Comparison of ENCODE assay signal across 9 mouse cellular contexts in genomic region chr1:131074524-131074938, GRCm38 (mm10). TPM values are rescaled to one million over a fixed set of nuclear protein-coding genes. Genes with fewer than 3 reads are reported as not detected.
DNase-seq lines count a peak whose midpoint lies in the region; ATAC-seq and TF ChIP-seq lines count a peak whose summit lies in the region.
"Had no signal": no experiment of that assay in that cellular context is flagged by ENCODE, and none has a peak within 500 bp of the region (broad histone marks: within the 10 kb centered on the region; RNA-seq: fewer than 3 reads in every experiment).

No protein-coding gene starts in this region.

- H3K27me3 ChIP-seq in hindbrain, embryonic 13.5 days = no peaks in the 10 kb centered on the region
- no peaks in the 10 kb centered on the region for H3K27me3 ChIP-seq in liver, postnatal 0 days (ENCODE audit: insufficient read depth, low read length)
- no peaks in the 10 kb centered on the region for H3K27me3 ChIP-seq in lung, postnatal 0 days (replicated peaks; ENCODE audit: insufficient read depth, low read length)

- H3K9me3 ChIP-seq in hindbrain, embryonic 13.5 days = no peaks in the 10 kb centered on the region
- H3K9me3 ChIP-seq in liver, postnatal 0 days (ENCODE audit: low read length) = no peaks in the 10 kb centered on the region
- H3K9me3 ChIP-seq in lung, postnatal 0 days (ENCODE audit: low read length) = no peaks in the 10 kb centered on the region

- no peak overlapping the region for H3K4me3 ChIP-seq in gastrocnemius, adult 2 months
- H3K4me3 ChIP-seq in hindbrain, embryonic 13.5 days = no peak overlapping the region
- H3K4me3 ChIP-seq in liver, postnatal 0 days (ENCODE audit: low read depth, low read length) = no peak overlapping the region
- no peak overlapping the region for H3K4me3 ChIP-seq in lung, postnatal 0 days (ENCODE audit: low read depth, low read length)

- intact Hi-C loops in gastrocnemius, adult 2 months (cut with DNase I) = no loop called here
- intact Hi-C loops in gastrocnemius, postnatal 36 days (cut with DNase I) = no loop called here

- no peak for TF ChIP-seq CTCF in gastrocnemius, adult 2 months (IDR thresholded peaks at IDR 0.05)
- TF ChIP-seq CTCF in liver, postnatal 0 days (IDR thresholded peaks at IDR 0.05; ENCODE audit: low read depth) = no peak
- TF ChIP-seq CTCF in lung, postnatal 0 days (IDR thresholded peaks at IDR 0.05) = no peak

- peak; percentile 59 for DNase-seq in gastrocnemius, adult 2 months
- no peak for DNase-seq in gastrocnemius, postnatal 36 days
- no peak for DNase-seq in liver, postnatal 0 days
- no peak for DNase-seq in embryo, embryonic 11 days
- no peak for DNase-seq in lung, postnatal 0 days (ENCODE audit: low spot score)
- DNase-seq in retina, postnatal 1 day = no peak

- peaks cover 51% of the 10 kb centered on the region for H3K4me1 ChIP-seq in hindbrain, embryonic 13.5 days (replicated peaks)
- peaks cover 66% of the 10 kb centered on the region for H3K4me1 ChIP-seq in liver, postnatal 0 days (ENCODE audit: insufficient read depth)
- H3K4me1 ChIP-seq in lung, postnatal 0 days (ENCODE audit: insufficient read depth, low read depth, low read length) = peaks cover 26% of the 10 kb centered on the region

- H3K9ac ChIP-seq in hindbrain, embryonic 13.5 days = no peak overlapping the region
- H3K9ac ChIP-seq in liver, postnatal 0 days (replicated peaks) = peak overlapping the region; percentile 21
- H3K9ac ChIP-seq in lung, postnatal 0 days (replicated peaks; ENCODE audit: low read depth) = no peak overlapping the region

- 62% methylated on average over 8 of the region's 8 CpGs for WGBS in hindbrain, embryonic 13.5 days
- WGBS in liver, postnatal 0 days (ENCODE audit: insufficient replicate concordance) = 37% methylated on average over 8 of the region's 8 CpGs
- WGBS in lung, postnatal 0 days = 35% methylated on average over 8 of the region's 8 CpGs

- H3K4me2 ChIP-seq in hindbrain, embryonic 13.5 days = no peak overlapping the region
- peak overlapping the region; percentile 40; the same call in 1 of the 2 replicates for H3K4me2 ChIP-seq in liver, postnatal 0 days (ENCODE audit: low read depth, low read length)
- no peak overlapping the region for H3K4me2 ChIP-seq in lung, postnatal 0 days (replicated peaks; ENCODE audit: low read depth, low read length)

- peak overlapping the region; percentile 20; the same call in 1 of the 2 replicates for H3K27ac ChIP-seq in gastrocnemius, adult 2 months
- peak overlapping the region; percentile 78 for H3K27ac ChIP-seq in hindbrain, embryonic 13.5 days
- peak overlapping the region; percentile 69 for H3K27ac ChIP-seq in liver, postnatal 0 days (ENCODE audit: low read depth)
- no peak overlapping the region for H3K27ac ChIP-seq in lung, postnatal 0 days (ENCODE audit: low read length)

- TF ChIP-seq EP300 in liver, postnatal 0 days (IDR thresholded peaks at IDR 0.05; ENCODE audit: low read depth) = no peak
- no peak for TF ChIP-seq EP300 in lung, postnatal 0 days (IDR thresholded peaks at IDR 0.05)

- no peaks in the 10 kb centered on the region for H3K36me3 ChIP-seq in hindbrain, embryonic 13.5 days
- no peaks in the 10 kb centered on the region for H3K36me3 ChIP-seq in liver, postnatal 0 days (replicated peaks; ENCODE audit: insufficient read depth, low read length)
- H3K36me3 ChIP-seq in lung, postnatal 0 days (ENCODE audit: insufficient read depth, low read length) = no peaks in the 10 kb centered on the region

- ATAC-seq in common myeloid progenitor, adult 5-6 weeks (replicated peaks; ENCODE audit: low read depth, poor library complexity, severe bottlenecking) = peak; percentile 53
- ATAC-seq in hindbrain, embryonic 13.5 days (ENCODE audit: low FRiP score) = no peak; the same call in 1 of the 2 replicates
- ATAC-seq in liver, postnatal 0 days = peak; percentile 22
- no peak for ATAC-seq in lung, postnatal 0 days

RNA-seq across cellular contexts. Expression of gene Mapkapk2, which starts 23.1 kb away (rescaled TPM):
- 100 to 1,000 TPM; 203 to 251 TPM for total RNA-seq in gastrocnemius, adult 2 months (2021)
- 100 to 1,000 TPM; 214 to 237 TPM for total RNA-seq in gastrocnemius, postnatal 36 days (2021)
- 124 and 128 TPM in 2 replicates for total RNA-seq in common myeloid progenitor, adult 5-6 weeks (2017)
- 22.0 and 23.1 TPM in 2 replicates for polyA plus RNA-seq in hindbrain, embryonic 13.5 days (2015; fragmentation: Nextera tagmentation; extraction: Ambion mirVana)
- 18.3 and 19.6 TPM in 2 replicates for polyA plus RNA-seq in liver, postnatal 0 days (2015; fragmentation: Nextera tagmentation; extraction: Ambion mirVana)
- 62.4 and 65.0 TPM in 2 replicates for polyA plus RNA-seq in lung, postnatal 0 days (2015; fragmentation: Nextera tagmentation; extraction: Ambion mirVana)

RNA-seq across cellular contexts. Expression of gene Il10, which starts 54.9 kb away (rescaled TPM):
- not detected for total RNA-seq in gastrocnemius, adult 2 months (2021)
- total RNA-seq in gastrocnemius, postnatal 36 days (2021) = not detected
- total RNA-seq in common myeloid progenitor, adult 5-6 weeks (2017) = not detected in 2 replicates
- not detected in 2 replicates for polyA plus RNA-seq in hindbrain, embryonic 13.5 days (2015; fragmentation: Nextera tagmentation; extraction: Ambion mirVana)
- polyA plus RNA-seq in liver, postnatal 0 days (2015; fragmentation: Nextera tagmentation; extraction: Ambion mirVana) = 0.19 TPM in 1 of 2 replicates, not detected in the other
- not detected in 2 replicates for polyA plus RNA-seq in lung, postnatal 0 days (2015; fragmentation: Nextera tagmentation; extraction: Ambion mirVana)
- total RNA-seq: layer of hippocampus, postnatal 14 days had no signal

Comparison
In these comparisons a context has a peak if more than half of its experiments do, and no peak if none do; other contexts are left out.
1. ATAC-seq: peak in common myeloid progenitor, adult 5-6 weeks (single experiment) and liver, postnatal 0 days (single experiment); none in hindbrain, embryonic 13.5 days (single experiment) and lung, postnatal 0 days (single experiment).